Mouse (Mus musculus) stomach, embryonic 14.5 days (tissue): Measurements from ENCODE around the gene Dnm3. TPM values are rescaled to one million over a fixed set of nuclear protein-coding genes. Genes with fewer than 3 reads are reported as not detected.

Source experiments
- ATAC-seq: fragments of 200-750 bp; cut with Nextera tagmentation; 2 replicates; pipeline ENCODE4 v1.8.0; 2017; ENCODE audit warnings: low read depth, moderate TSS enrichment; ENCODE audit not compliant: insufficient number of reproducible peaks, insufficient read depth, low FRiP score
- H3K27ac ChIP-seq: fragments of 300-500 bp; sonication (generic); 2 replicates; pipeline ENCODE4 v1.5.1; 2014; ENCODE audit warnings: mild to moderate bottlenecking, low read length, moderate library complexity, mixed read lengths
- H3K27me3 ChIP-seq: fragments of 300-500 bp; sonication (generic); 2 replicates; pipeline ENCODE4 v1.6.1; 2014; ENCODE audit warnings: low read length, control low read depth, mixed read lengths; ENCODE audit not compliant: control insufficient read depth, insufficient read depth
- H3K36me3 ChIP-seq: fragments of 300-500 bp; sonication (generic); 2 replicates; pipeline ENCODE4 v1.6.1; 2014; ENCODE audit warnings: mild to moderate bottlenecking, control low read depth, low read length, moderate library complexity, mixed read lengths; ENCODE audit not compliant: control insufficient read depth, insufficient read depth
- H3K4me1 ChIP-seq: fragments of 300-500 bp; sonication (generic); 2 replicates; pipeline ENCODE4 v1.6.1; 2014; ENCODE audit warnings: low read length, control low read depth, mixed read lengths; ENCODE audit not compliant: control insufficient read depth, insufficient read depth
- H3K4me2 ChIP-seq: fragments of 300-500 bp; sonication (generic); replicated peaks from 2 replicates; pipeline ENCODE4 v1.6.1; 2014; ENCODE audit warnings: low read depth, low read length, control low read depth
- H3K4me3 ChIP-seq: fragments of 300-500 bp; sonication (generic); 2 replicates; pipeline ENCODE4 v1.5.1; 2014; ENCODE audit warnings: low read depth, low read length, control low read depth
- H3K9ac ChIP-seq: fragments of 300-500 bp; sonication (generic); replicated peaks from 2 replicates; pipeline ENCODE4 v1.6.1; 2014; ENCODE audit warnings: low read depth, mild to moderate bottlenecking, control low read depth, low read length, moderate library complexity, mixed read lengths
- H3K9me3 ChIP-seq: fragments of 300-500 bp; sonication (generic); 2 replicates; pipeline ENCODE4 v1.6.1; 2016; ENCODE audit warnings: low read depth, low read length, control low read depth; ENCODE audit not compliant: control insufficient read depth
- WGBS: fragments of 180-500 bp; shearing (Covaris S2); extraction: QIAGEN DNeasy Blood & Tissue Kit; methylation state at CpG from one replicate; pipeline ENCODE4 v1.1.7; 2014; 5-methylcytosine and 5-hydroxymethylcytosine counted together
- polyA plus RNA-seq: library from polyadenylated mRNA; unstranded; fragments of >200 nt; fragmentation: Nextera tagmentation; extraction: Ambion mirVana; gene quantifications from 2 replicates; pipeline ENCODE4 v1.2.1, GENCODE M21; 2014

Gene Dnm3
- 8.6 and 9.5 TPM in 2 replicates for polyA plus RNA-seq

DNA sequence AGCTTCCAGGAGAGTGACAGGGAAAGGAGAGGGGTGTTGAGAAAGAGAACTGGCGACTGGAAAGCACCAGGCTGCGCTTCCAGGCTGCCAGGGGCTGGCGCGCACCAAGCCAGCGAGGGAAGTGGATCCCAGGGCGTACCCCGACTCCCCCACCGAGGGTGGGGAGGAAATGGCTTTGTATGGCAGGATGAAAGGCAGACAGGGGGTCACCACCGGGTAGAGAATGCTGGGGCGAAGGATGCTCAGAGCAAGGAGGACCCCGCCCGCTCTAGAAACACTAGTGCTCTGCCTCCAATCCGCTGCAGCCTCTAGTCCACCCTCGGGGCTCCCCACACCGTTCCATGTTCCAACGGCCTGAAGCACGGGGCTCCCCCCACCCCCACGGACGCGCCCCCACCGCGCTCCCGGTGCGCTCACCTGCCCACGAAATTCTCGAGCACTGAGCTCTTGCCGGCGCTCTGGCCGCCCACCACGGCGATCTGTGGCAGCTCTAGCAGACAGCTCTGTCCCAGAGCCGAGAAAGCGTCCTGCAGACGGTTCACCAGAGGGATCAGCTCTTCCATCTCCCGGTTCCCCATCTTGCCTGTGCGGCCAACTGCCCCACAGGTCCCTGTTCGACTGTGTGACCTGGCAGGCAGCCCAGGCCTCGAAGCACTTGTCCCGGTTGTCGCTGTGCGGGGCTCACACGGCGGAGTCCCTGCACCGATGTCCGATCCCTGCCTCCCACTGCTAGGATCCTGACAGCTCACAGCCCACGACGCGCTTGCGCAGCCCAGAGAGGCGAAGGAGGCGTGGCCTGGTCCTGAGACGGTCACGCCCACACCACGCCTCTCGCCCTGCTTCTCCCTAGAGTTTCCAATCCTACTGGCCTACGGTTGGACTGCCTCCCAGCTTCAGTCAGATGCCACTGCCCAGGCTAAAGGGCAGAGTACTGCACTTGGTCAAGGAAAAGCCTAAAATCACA lies at the start of gene Dnm3:
Dnm3 (minus strand) TSS at position 789 of the 964 bp plus-strand sequence.
- Histone ChIP-seq H3K4me3 (peak within 1 kb of the TSS; percentile 61), H3K9ac (peak within 1 kb of the TSS; percentile 30; the same call in 1 of the 2 replicates), H3K27ac (no peak within 1 kb of the TSS), H3K9me3 (no peaks in the 10 kb centered on the region), H3K27me3 (peaks cover 5% of the 10 kb centered on the region; the same call in 1 of the 2 replicates), H3K36me3 (no peaks in the 10 kb centered on the region), H3K4me2 (peak within 1 kb of the TSS; percentile 99), H3K4me1 (no peaks in the 10 kb centered on the region)
- ATAC-seq = peak; percentile 97
- WGBS = under 1% methylated on average over 56 of the region's 56 CpGs

DNA sequence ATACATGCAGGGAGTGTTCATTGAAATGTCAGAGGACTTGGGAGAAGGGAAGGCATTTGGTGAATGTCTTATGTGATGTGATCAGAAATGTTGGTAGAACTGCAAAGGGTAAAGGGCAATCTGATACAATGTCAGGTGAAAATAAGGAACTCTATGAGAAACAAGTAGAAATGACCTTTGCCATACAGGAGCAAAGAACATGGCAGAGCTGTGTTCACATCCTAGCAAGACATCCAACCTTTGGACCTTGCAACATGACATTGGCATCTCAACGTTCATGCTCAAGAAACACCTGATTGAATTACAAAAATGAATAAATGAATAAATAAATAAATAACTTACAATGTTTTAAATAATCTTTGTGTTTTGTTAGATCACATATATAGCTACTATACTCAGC lies 37.3 kb upstream of the Dnm3 start:
- Histone ChIP-seq H3K36me3 (no peaks in the 10 kb centered on the region), H3K27me3 (no peaks in the 10 kb centered on the region)
- ATAC-seq = no peak

DNA sequence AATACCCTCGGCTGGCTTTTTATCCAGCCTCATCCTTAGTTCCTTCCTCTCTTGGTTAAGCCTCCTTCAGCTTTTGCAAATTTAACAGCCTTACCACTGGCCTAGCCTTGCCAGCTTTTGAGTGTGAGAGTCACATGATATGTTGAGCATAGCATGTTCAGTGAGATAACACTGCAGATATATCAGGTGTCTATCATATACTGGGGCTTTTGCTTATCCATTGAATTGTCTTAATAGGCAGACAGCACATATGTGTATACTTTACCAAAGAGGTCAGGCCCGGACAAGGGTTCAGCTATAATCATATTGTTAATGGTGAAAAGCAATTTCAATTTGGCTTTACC lies 32.2 kb upstream of the Dnm3 start:
- H3K9me3 ChIP-seq = no peaks in the 10 kb centered on the region
- H3K36me3 ChIP-seq = no peaks in the 10 kb centered on the region
- ATAC-seq = no peak
- H3K4me1 ChIP-seq = no peaks in the 10 kb centered on the region
- no peak overlapping the region for H3K4me3 ChIP-seq
- no peaks in the 10 kb centered on the region for H3K27me3 ChIP-seq
- H3K4me2 ChIP-seq = no peak overlapping the region
- H3K27ac ChIP-seq = no peak overlapping the region
- WGBS = 73% methylated on average over 2 of the region's 2 CpGs
- no peak overlapping the region for H3K9ac ChIP-seq

More for the DNA sequence above, 37.3 kb upstream of the Dnm3 start:
- H3K9me3 ChIP-seq = no peaks in the 10 kb centered on the region
- H3K4me2 ChIP-seq = no peak overlapping the region
- H3K4me1 ChIP-seq = no peaks in the 10 kb centered on the region
- no peak overlapping the region for H3K4me3 ChIP-seq
- H3K9ac ChIP-seq = no peak overlapping the region
- no peak overlapping the region for H3K27ac ChIP-seq
- WGBS = 85% methylated on average over 1 of the region's 1 CpGs

DNA sequence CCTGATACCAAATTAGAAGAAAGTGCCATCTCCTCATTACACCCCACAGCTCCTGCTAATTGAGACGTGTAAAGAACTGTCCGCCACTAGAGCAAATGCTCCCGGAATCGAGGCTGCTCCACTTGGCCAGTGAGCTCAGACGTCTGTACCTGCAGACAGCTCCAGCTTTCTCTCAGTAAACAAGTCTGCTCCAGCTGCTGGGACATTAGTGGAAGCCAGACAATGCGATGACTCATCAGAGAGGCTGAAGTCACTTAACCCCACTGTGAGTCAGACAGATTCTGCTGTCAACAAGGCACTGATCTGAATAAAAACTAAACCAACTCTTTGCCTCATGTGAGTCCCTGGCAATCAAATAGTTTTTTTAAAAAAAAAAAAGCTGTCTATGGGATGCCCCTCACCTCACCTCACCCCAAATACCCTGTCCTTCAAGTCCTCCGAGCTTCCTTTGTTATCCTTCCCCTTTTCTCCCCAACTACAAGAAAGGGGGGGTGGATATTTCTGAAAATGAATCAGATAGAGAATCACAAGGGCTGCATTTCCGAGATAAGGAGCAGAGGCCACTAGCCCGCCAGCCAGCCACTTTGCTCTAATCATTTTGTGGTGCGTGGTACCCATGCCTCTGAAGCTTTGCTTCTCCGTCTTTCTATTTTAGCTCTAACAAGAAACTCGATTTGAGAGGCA lies 31.6 kb upstream of the Dnm3 start:
- H3K27ac ChIP-seq = no peak overlapping the region
- WGBS = 42% methylated on average over 12 of the region's 12 CpGs
- ATAC-seq = peak; percentile 49; the same call in 1 of the 2 replicates
- no peaks in the 10 kb centered on the region for H3K9me3 ChIP-seq
- no peaks in the 10 kb centered on the region for H3K27me3 ChIP-seq
- H3K4me2 ChIP-seq = no peak overlapping the region
- H3K4me1 ChIP-seq = no peaks in the 10 kb centered on the region
- H3K4me3 ChIP-seq = no peak overlapping the region
- H3K9ac ChIP-seq = no peak overlapping the region
- no peaks in the 10 kb centered on the region for H3K36me3 ChIP-seq

DNA sequence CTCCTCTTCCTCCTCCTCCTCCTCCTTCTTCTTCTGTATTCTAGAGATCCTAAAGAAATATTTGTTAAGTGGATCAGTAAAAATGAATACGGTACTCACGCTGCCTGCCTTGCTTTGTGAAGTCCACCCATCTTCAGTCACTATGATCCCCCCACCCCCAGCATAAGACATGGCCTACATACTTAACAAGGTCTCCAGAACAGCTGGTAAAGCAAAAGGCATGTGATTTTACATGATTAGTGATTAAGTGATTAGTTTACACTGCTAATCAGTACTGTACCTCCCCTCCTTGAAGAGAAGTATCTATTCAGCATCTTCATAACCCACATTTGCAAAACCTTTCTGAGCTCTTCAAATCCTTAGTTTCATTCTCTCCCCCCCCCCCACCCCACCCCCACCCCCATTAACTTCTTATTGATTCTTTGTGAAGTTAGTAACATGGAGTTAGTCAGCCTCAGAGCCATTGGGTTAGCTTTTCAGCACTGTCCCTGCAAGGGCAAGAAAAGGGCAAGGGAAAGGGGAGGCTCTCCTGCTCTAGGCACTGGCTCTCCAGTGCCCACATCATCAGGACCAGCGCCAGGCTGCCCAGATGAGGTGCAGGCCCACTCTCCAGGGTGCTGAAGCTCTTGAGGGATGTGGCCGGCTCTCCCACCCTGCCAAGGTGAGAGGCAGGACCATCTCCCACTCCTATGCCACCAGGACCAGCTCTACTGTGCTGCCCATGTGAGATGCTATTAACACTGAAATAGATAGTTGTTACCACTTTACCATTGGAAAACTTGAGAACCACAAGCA lies 30.6 kb upstream of the Dnm3 start:
- no peaks in the 10 kb centered on the region for H3K36me3 ChIP-seq
- H3K27ac ChIP-seq = no peak overlapping the region
- no peak overlapping the region for H3K4me2 ChIP-seq
- H3K27me3 ChIP-seq = no peaks in the 10 kb centered on the region
- H3K9ac ChIP-seq = no peak overlapping the region
- no peak for ATAC-seq
- H3K9me3 ChIP-seq = no peaks in the 10 kb centered on the region
- H3K4me1 ChIP-seq = no peaks in the 10 kb centered on the region
- 71% methylated on average over 4 of the region's 4 CpGs for WGBS
- no peak overlapping the region for H3K4me3 ChIP-seq

DNA sequence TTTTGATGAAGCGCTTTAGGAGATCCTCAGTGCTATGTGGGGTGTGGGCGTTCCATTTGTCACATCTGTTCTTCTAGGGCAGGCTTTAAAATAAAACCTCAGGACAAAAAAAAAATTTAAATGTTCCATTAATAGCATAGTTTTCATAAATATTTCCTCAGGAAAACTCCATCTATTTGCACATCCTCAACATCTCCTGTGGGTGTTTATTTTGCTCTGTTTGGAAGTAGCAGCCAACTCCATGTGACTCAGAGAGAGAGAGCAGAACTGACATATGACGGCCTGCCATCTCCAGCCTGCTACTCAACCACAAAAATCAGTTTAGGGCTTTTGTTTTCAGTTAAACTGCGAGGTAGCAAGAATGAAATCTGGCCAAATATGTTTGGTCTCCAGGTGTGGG lies 28.7 kb upstream of the Dnm3 start:
- WGBS = 76% methylated on average over 4 of the region's 4 CpGs
- Histone ChIP-seq H3K9me3 (no peaks in the 10 kb centered on the region), H3K27ac (no peak overlapping the region), H3K9ac (no peak overlapping the region), H3K4me2 (no peak overlapping the region), H3K4me1 (no peaks in the 10 kb centered on the region), H3K36me3 (no peaks in the 10 kb centered on the region), H3K27me3 (no peaks in the 10 kb centered on the region), H3K4me3 (no peak overlapping the region)
- no peak for ATAC-seq

DNA sequence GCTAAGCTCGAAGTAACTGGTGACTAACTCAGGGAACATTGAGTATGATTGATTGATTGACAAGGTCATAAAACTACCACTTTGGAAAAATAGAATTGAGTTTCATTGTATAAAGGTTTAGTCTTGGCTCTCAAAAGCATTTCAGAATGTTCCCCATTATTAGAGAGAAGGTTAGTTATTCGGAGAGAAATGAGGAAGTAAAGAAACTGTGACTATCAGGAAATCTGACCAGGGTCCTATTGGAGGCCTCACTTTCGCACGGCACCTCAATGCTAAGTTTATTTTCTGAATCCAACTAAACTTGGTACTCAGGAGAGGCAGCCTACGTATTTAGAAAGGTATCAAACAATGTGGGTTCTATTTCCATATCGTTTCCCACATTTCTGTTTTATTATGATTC lies 27.8 kb upstream of the Dnm3 start:
- H3K4me1 ChIP-seq = no peaks in the 10 kb centered on the region
- H3K27ac ChIP-seq = no peak overlapping the region
- no peaks in the 10 kb centered on the region for H3K36me3 ChIP-seq
- no peak overlapping the region for H3K4me2 ChIP-seq
- ATAC-seq = no peak
- H3K9ac ChIP-seq = no peak overlapping the region
- no peaks in the 10 kb centered on the region for H3K9me3 ChIP-seq
- no peaks in the 10 kb centered on the region for H3K27me3 ChIP-seq
- 79% methylated on average over 6 of the region's 6 CpGs for WGBS
- H3K4me3 ChIP-seq = no peak overlapping the region

DNA sequence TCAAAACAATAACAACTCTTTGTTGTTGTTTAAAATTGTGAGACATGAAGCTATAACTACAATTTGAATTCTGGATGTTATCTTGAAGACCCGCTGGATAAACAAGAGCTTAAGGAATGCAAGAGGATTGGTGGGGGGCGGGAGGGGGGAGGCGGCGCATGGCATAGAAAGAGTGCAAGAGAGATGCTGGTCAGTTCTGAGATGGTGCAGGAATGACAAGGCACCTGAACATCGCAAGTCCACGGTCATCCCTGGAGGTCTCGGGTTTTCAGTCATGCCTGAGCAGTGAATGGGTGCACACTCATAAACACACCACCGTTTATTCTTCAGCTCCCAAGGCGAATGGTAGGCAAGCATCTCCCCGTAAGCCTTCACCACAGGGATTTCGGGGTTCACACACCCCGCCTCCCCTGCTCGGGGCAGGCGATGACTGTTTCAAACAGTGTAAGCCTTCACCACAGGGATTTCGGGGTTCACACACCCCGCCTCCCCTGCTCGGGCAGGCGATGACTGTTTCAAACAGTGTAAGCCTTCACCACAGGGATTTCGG lies 1.2 kb downstream of the Dnm3 start:
- Histone ChIP-seq H3K27me3 (peaks cover 5% of the 10 kb centered on the region; the same call in 1 of the 2 replicates), H3K4me3 (peak overlapping the region; percentile 61; the same call in 1 of the 2 replicates), H3K4me1 (no peaks in the 10 kb centered on the region), H3K4me2 (peak overlapping the region; percentile 99), H3K9me3 (no peaks in the 10 kb centered on the region), H3K9ac (no peak overlapping the region), H3K36me3 (no peaks in the 10 kb centered on the region), H3K27ac (no peak overlapping the region)
- 3% methylated on average over 19 of the region's 19 CpGs for WGBS
- no peak for ATAC-seq
